Mouse (Mus musculus): ENCODE data around the gene Rnase13. TPM values are rescaled to one million over a fixed set of nuclear protein-coding genes. Genes with fewer than 3 reads are reported as not detected.

Rnase13 gene
- polyA plus RNA-seq, 1 experiment from 2014 or later, result not detected

- Histone ChIP-seq H3K4me2 (no peak overlapping the region), H3K36me3 (peaks cover 48% of the 10 kb centered on the region), H3K27ac (no peak overlapping the region), H3K9me3 (replicated peaks) (no peaks in the 10 kb centered on the region), H3K9ac (no peak overlapping the region), H3K27me3 (no peaks in the 10 kb centered on the region), H3K4me3 (replicated peaks) (no peak overlapping the region), H3K4me1 (no peaks in the 10 kb centered on the region)
- no peak for ATAC-seq (replicated peaks; ENCODE audit: low FRiP score)
- WGBS, result 31% methylated on average over 10 of the region's 10 CpGs
Measured at GRCm38 (mm10) chr14:51893094-51893794, 29.3 kb downstream of the Rnase13 start.

DNA sequence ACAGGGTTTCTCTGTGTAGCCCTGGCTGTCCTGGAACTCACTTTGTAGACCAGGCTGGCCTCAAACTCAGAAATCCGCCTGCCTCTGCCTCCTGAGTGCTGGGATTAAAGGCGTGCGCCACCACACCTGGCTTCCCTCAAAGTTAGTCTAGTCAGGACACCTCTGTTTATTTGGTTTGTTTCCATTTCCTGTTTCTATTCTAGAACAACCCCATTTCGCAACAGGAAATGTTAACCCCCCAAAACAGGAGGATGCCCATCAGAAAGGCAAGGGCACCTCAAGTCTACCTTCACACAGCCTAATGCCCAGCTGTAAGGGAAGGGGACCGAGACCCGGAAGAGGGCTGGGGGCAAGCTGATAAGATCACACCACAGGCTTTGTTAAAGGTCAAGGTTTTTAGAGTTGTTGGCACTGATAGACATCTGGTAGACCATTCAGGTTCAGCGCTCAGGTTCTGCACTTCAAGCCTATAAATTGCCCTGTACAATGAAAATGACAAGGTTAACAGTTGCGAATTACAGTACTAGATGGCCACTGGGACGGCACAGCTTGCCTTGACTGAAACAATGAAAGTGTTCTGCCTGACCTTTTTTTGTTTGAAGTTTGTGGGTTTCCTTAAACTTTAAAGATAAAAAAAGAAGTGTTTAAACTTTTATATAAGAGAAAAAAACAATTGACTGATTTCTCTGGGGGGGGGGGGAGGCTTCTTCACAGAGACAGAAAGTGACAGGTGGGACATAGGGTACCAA, 30.2 kb downstream of the Rnase13 start, which contains the start of gene Slc39a2:
Gene Slc39a2 (plus strand): TSS at position 699 of the 749 bp plus-strand sequence.
- no peak for ATAC-seq (replicated peaks; ENCODE audit: low FRiP score)
- no peaks in the 10 kb centered on the region for H3K27me3 ChIP-seq

DNA sequence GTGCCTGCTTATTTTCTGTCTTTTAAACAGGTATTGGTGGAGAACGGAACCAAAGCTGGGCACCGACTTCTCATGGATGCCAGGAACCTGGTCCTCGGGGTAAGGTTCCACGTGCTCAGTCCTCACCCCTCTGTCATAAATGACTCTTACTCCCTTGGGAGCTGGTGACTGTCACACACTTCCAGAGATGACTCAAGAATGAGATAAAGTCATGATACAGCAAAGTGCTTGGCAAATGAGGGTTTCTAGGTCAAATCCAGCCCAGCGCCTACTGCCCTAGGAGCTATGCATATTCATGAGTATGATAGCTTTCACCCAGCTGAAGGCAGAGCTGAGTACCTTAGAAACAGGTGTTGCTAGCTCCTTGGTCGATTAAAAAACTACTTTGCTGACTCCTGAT, 32.7 kb downstream of the Rnase13 start:
- ATAC-seq (replicated peaks; ENCODE audit: low FRiP score), result no peak
- no peaks in the 10 kb centered on the region for H3K9me3 ChIP-seq (replicated peaks)
- H3K4me1 ChIP-seq, result peaks cover 12% of the 10 kb centered on the region
- peaks cover 67% of the 10 kb centered on the region for H3K36me3 ChIP-seq
- 88% methylated on average over 6 of the region's 6 CpGs for WGBS
- no peak overlapping the region for H3K4me2 ChIP-seq
- H3K27ac ChIP-seq, result no peak overlapping the region
- no peak overlapping the region for H3K4me3 ChIP-seq (replicated peaks)
- H3K9ac ChIP-seq, result no peak overlapping the region
- no peaks in the 10 kb centered on the region for H3K27me3 ChIP-seq

More for the DNA sequence above, 30.2 kb downstream of the Rnase13 start, which contains the start of gene Slc39a2:
- no peak within 1 kb of the TSS for H3K9ac ChIP-seq
- 87% methylated on average over 9 of the region's 9 CpGs for WGBS
- H3K4me3 ChIP-seq (replicated peaks), result no peak within 1 kb of the TSS
- H3K9me3 ChIP-seq (replicated peaks), result no peaks in the 10 kb centered on the region
- H3K4me2 ChIP-seq, result no peak within 1 kb of the TSS
- H3K36me3 ChIP-seq, result peaks cover 57% of the 10 kb centered on the region
- H3K27ac ChIP-seq, result no peak within 1 kb of the TSS
- H3K4me1 ChIP-seq, result no peaks in the 10 kb centered on the region

DNA sequence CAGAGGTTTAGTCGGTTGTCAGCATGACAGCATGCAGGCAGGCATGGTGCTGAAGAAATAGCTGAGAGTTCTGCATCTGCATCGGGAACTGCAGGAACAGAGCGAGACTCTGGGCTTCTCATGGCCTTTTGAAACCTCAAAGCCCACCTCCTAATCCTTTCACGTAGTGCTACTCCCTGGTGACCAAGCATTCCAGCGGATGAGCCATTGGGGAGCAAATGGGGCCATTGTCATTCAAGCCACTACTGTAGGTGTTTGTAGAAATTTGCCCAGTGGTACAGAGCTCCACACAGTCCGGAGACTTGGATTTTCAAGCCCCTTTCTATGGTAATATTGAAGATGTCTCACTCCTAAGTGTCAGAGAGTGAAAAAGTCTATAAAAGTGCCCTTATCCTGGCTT, 36.5 kb downstream of the Rnase13 start:
- Histone ChIP-seq H3K9ac (no peak overlapping the region), H3K27ac (no peak overlapping the region), H3K4me2 (peak overlapping the region; percentile 71), H3K4me3 (replicated peaks) (peak overlapping the region; percentile 67; the same call in 1 of the 2 replicates), H3K4me1 (peaks cover 14% of the 10 kb centered on the region), H3K27me3 (no peaks in the 10 kb centered on the region), H3K36me3 (peaks cover 50% of the 10 kb centered on the region), H3K9me3 (replicated peaks) (no peaks in the 10 kb centered on the region)
- ATAC-seq (replicated peaks; ENCODE audit: low FRiP score), result no peak
- WGBS, result 69% methylated on average over 6 of the region's 6 CpGs

GRCm38 (mm10) chr14:51884598-51885331, 37.8 kb downstream of the Rnase13 start, which contains the start of gene Mettl17:
Gene Mettl17 (plus strand): TSS chr14:51884842.
- peak within 1 kb of the TSS; percentile 67 for H3K4me3 ChIP-seq (replicated peaks)
- peaks cover 37% of the 10 kb centered on the region for H3K36me3 ChIP-seq
- peak within 1 kb of the TSS; percentile 72 for H3K9ac ChIP-seq
- peaks cover 14% of the 10 kb centered on the region for H3K4me1 ChIP-seq
- ATAC-seq (replicated peaks; ENCODE audit: low FRiP score), result peak; percentile 98
- under 1% methylated on average over 43 of the region's 43 CpGs for WGBS
- H3K27ac ChIP-seq, result peak within 1 kb of the TSS; percentile 86
- no peaks in the 10 kb centered on the region for H3K27me3 ChIP-seq
- peak within 1 kb of the TSS; percentile 71 for H3K4me2 ChIP-seq
- H3K9me3 ChIP-seq (replicated peaks), result no peaks in the 10 kb centered on the region

- Histone ChIP-seq H3K4me1 (peaks cover 14% of the 10 kb centered on the region), H3K4me2 (peak overlapping the region; percentile 71), H3K27me3 (no peaks in the 10 kb centered on the region), H3K36me3 (peaks cover 30% of the 10 kb centered on the region), H3K9ac (peak overlapping the region; percentile 35), H3K27ac (peak overlapping the region; percentile 86), H3K9me3 (replicated peaks) (no peaks in the 10 kb centered on the region), H3K4me3 (replicated peaks) (peak overlapping the region; percentile 67)
- WGBS, result 2% methylated on average over 13 of the region's 14 CpGs
- peak; percentile 67 for ATAC-seq (replicated peaks; ENCODE audit: low FRiP score)
Measured at GRCm38 (mm10) chr14:51884031-51884544, 38.5 kb downstream of the Rnase13 start.

GRCm38 (mm10) chr14:51883527-51884030, 39.0 kb downstream of the Rnase13 start:
- Histone ChIP-seq H3K9me3 (replicated peaks) (no peaks in the 10 kb centered on the region), H3K27me3 (no peaks in the 10 kb centered on the region), H3K4me1 (peaks cover 14% of the 10 kb centered on the region), H3K9ac (peak overlapping the region; percentile 35; the same call in 1 of the 2 replicates), H3K4me3 (replicated peaks) (peak overlapping the region; percentile 67), H3K4me2 (peak overlapping the region; percentile 71), H3K36me3 (peaks cover 25% of the 10 kb centered on the region), H3K27ac (peak overlapping the region; percentile 86)
- 0% methylated on average over 4 of the region's 4 CpGs for WGBS
- peak; percentile 44; the same call in 1 of the 2 replicates for ATAC-seq (replicated peaks; ENCODE audit: low FRiP score)

GRCm38 (mm10) chr14:51877517-51877916, 45.1 kb downstream of the Rnase13 start:
- 71% methylated on average over 3 of the region's 3 CpGs for WGBS

GRCm38 (mm10) chr14:51871741-51872140, 50.8 kb downstream of the Rnase13 start:
- H3K36me3 ChIP-seq, result no peaks in the 10 kb centered on the region
- no peak overlapping the region for H3K27ac ChIP-seq
- H3K4me3 ChIP-seq (replicated peaks), result no peak overlapping the region
- H3K4me2 ChIP-seq, result no peak overlapping the region
- no peaks in the 10 kb centered on the region for H3K9me3 ChIP-seq (replicated peaks)
- H3K27me3 ChIP-seq, result no peaks in the 10 kb centered on the region
- no peak for ATAC-seq (replicated peaks; ENCODE audit: low FRiP score)
- no peak overlapping the region for H3K9ac ChIP-seq
- H3K4me1 ChIP-seq, result no peaks in the 10 kb centered on the region
- WGBS, result 67% methylated on average over 9 of the region's 9 CpGs

More at GRCm38 (mm10) chr14:51877517-51877916, 45.1 kb downstream of the Rnase13 start:
- Histone ChIP-seq H3K9me3 (replicated peaks) (no peaks in the 10 kb centered on the region), H3K4me1 (no peaks in the 10 kb centered on the region), H3K27ac (no peak overlapping the region), H3K4me3 (replicated peaks) (no peak overlapping the region), H3K4me2 (no peak overlapping the region), H3K36me3 (no peaks in the 10 kb centered on the region), H3K9ac (no peak overlapping the region), H3K27me3 (no peaks in the 10 kb centered on the region)
- no peak for ATAC-seq (replicated peaks; ENCODE audit: low FRiP score)

All from kidney, embryonic 15.5 days (tissue).